ENCODE assay signal across 8 mouse cellular contexts in genomic region chr4:149774094-149774470, GRCm38 (mm10). TPM values are rescaled to one million over a fixed set of nuclear protein-coding genes. Genes with fewer than 3 reads are reported as not detected.
DNase-seq lines count a peak whose midpoint lies in the region; ATAC-seq lines count a peak whose summit lies in the region.

TSS of gene Slc25a33 (minus strand) at chr4:149774277.

- peak; percentile 96 for ATAC-seq in inflammation-experienced regulatory T-cells, adult 6 months

- peak; percentile 91 for DNase-seq in adipocyte (ENCODE audit: low spot score)
- DNase-seq in embryo, embryonic 10 days (ENCODE audit: low spot score) = peak; percentile 98
- DNase-seq in gastrocnemius, postnatal 14 days = peak; percentile 97
- peak; percentile 96 to 97 for DNase-seq in left cerebral cortex, postnatal 14 days (ENCODE audit: low spot score in 2 of 2)
- DNase-seq in mesoderm, embryonic 11.5 days (ENCODE audit: low read depth, low spot score) = peak; percentile 94
- DNase-seq in right cerebral cortex, postnatal 36 days (ENCODE audit: low spot score in 2 of 2) = peak; percentile 94 to 96
- peak; percentile 92 for DNase-seq in yolk sac, embryonic 10.5 days (ENCODE audit: low spot score)

- intact Hi-C loops in gastrocnemius, postnatal 14 days (cut with DNase I; ENCODE audit: low total_unique reads) = no loop called here
- intact Hi-C loops in left cerebral cortex, postnatal 14 days (cut with DNase I) = no loop called here

RNA-seq across cellular contexts. Expression of gene Slc25a33, which starts in this region (rescaled TPM):
- 10 to 100 TPM; 10.5 to 12.0 TPM for total RNA-seq in gastrocnemius, postnatal 14 days (2021)
- polyA plus RNA-seq in inflammation-experienced regulatory T-cells, adult 6 months (2017; shearing (Covaris generic)) = 1 to 10 TPM; 2.5 to 7.1 (median 3.4) TPM
- 10 to 100 TPM; 33.6 to 38.2 TPM for total RNA-seq in left cerebral cortex, postnatal 14 days (2021)

Comparison
In these comparisons a context has a peak if more than half of its experiments do, and no peak if none do; other contexts are left out.
1. Peak in every context shown above with its lines: DNase-seq and ATAC-seq.